Mouse (Mus musculus) embryonic fibroblast, embryonic 13.5 days (primary cell): ENCODE results near the gene Zfp60. TPM values are rescaled to one million over a fixed set of nuclear protein-coding genes. Genes with fewer than 3 reads are reported as not detected.

Source experiments
- H3K27ac ChIP-seq: 2 replicates; pipeline ENCODE4 v1.5.1; 2012; ENCODE audit warnings: low read length, control low read depth, inconsistent platforms; ENCODE audit not compliant: insufficient read depth
- H3K4me1 ChIP-seq: 2 replicates; pipeline ENCODE4 v1.6.1; 2011; ENCODE audit warnings: low read length; ENCODE audit not compliant: control insufficient read depth, insufficient read depth
- H3K4me3 ChIP-seq: 2 replicates; pipeline ENCODE4 v1.5.1; 2011; ENCODE audit warnings: mild to moderate bottlenecking, control low read depth, low read length; ENCODE audit not compliant: insufficient read depth
- CTCF ChIP-seq: IDR thresholded peaks from 2 replicates; pipeline ENCODE4 v1.5.1; 2011; ENCODE audit warnings: mild to moderate bottlenecking, control low read depth, low read length, moderate library complexity, borderline replicate concordance; ENCODE audit not compliant: insufficient read depth
- POLR2A ChIP-seq: IDR thresholded peaks from 2 replicates; pipeline ENCODE4 v1.6.1; 2011; ENCODE audit warnings: low read depth, mild to moderate bottlenecking, control low read depth, low read length, moderate library complexity
- polyA plus RNA-seq: library from polyadenylated mRNA; stranded (reverse); fragments of >200 nt; gene quantifications from 2 replicates; pipeline ENCODE4 v1.2.4, GENCODE M21; 2011; ENCODE audit warnings: low read depth; ENCODE audit not compliant: missing spikeins, insufficient read length

Gene Zfp60
- polyA plus RNA-seq, 1 experiment: 23.5 TPM

DNA sequence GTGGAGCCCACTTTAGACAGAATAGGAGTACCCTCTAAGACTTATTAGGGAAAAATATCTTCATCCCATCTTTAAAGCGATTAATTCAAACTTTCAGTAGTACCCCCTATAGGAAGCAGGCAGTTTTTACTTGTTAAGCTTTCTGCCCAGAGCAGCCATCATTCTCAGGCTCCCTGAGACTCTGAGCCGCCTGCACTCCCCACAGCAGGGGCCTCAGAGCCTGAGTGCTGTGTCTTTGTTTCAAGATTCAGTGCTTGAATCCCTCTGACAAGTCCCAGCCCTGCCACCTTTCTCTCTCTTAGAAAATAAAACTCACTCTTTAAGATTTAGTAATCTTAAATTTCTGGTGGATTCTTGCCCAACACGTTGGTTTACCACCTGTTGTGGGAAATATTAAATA is 34.5 kb upstream of the Zfp60 start:
- Histone ChIP-seq H3K4me3 (no peak overlapping the region), H3K4me1 (no peaks in the 10 kb centered on the region), H3K27ac (no peak overlapping the region)
- TF ChIP-seq POLR2A (no peak), CTCF (no peak)

DNA sequence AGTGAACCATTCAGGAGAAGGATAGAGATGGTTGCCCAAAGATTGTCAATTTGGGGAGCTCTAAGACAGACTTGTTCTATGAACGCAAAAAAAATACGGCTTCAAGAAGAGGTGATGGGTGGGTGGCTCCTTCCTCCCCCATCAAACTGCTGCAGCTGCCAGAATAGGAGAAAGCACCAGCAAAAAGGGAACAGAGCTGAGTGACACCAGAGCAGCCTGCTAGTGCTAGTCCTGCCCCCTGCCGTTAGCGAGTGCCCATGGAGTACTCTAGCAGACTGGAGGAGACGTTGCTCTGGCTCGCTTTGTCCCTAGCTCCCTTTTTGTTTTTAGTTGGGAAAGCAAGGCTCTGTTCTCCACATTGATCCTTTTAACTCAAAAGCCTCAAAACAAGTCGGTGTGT is 20.8 kb upstream of the Zfp60 start:
- Histone ChIP-seq H3K4me1 (no peaks in the 10 kb centered on the region), H3K4me3 (no peak overlapping the region), H3K27ac (no peak overlapping the region)
- TF ChIP-seq POLR2A: no peak
- no peak for TF ChIP-seq CTCF

DNA sequence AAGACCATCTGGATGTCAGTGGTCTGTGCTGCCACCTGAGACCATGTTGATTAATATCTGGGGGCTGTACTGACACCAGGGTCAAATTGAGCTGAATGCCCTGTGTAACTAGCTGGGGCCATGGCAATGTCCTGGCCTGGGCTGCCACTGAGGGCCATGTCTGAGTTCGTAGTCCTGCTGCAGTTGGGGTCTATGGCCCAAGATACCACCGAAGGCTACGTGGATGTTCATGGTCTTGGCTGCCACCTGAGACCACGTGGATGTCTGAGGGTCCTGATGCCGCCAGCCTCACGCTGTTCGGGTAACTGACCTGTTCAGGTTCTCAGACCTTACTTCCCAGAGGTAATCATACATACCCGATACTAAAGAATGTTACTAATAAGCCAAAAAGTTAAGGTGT is 9.2 kb upstream of the Zfp60 start:
- Histone ChIP-seq H3K4me1 (no peaks in the 10 kb centered on the region), H3K4me3 (no peak overlapping the region), H3K27ac (no peak overlapping the region)
- no peak for TF ChIP-seq POLR2A
- TF ChIP-seq CTCF: no peak

DNA sequence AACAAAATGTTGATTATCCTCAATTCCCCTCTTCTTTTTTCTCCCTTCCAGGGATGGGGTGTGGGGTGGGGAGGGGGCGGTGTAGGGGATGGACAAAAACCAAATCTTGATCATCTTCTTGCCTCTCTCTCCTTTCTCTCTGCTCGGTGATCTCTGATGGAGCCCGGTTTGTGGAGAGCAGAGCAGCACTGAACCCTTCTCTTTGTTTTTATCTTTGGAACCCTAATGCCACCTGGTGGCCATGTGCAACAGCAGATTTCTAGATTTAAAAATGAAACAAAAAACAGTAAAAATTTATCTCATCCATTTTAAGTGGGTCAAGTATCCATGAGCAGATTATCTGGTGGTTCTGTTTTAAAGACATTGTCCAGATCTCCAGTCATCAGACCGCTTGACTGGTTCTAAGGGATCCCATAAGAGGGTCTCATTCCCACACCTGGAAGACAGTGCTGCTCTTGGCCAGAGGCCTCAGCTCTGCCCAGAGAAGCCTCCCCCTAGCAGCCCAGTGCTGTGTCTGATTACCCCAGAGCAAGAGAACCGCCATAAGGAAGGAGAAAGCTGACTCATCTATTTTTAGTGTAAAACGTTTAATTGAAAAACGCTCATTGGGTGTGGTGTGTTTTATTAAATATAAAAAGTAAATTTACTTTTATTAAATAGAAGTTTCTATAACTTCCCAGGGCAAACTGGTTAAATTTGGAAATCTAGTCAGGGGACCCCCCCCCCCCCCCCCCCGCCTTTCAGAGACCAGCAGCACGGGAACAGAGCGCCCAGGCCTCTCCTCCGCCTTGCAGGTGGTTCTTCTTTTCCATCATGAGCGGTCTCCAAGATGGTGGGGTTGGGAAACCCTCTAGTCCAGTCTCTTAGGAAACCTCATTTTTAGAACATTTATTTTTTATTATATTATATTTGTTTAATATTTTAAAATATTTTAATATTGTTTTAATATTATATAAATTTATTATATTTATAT is 5.3 kb upstream of the Zfp60 start:
- TF ChIP-seq POLR2A (no peak), CTCF (no peak)
- no peak overlapping the region for H3K27ac ChIP-seq
- no peaks in the 10 kb centered on the region for H3K4me1 ChIP-seq
- H3K4me3 ChIP-seq: no peak overlapping the region

DNA sequence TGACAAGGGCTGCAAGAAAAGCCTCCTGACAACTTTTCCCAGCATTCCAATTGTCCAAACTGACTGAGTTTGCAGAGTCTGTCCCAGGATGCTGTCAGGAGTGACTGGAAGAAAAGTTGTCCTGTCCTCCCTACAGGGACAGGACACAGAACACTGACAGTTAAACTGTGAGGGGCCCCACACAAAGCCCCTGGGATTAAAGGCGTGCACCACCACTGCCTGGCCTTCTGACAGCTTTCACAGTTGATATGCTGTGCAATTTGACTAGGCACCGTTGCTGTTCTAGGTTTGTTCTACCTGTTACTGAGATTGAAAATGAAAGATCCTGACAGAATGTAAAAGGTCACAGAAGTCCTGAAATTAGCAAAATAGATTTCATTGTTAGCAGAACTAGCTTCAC is 3.7 kb upstream of the Zfp60 start:
- no peak overlapping the region for H3K27ac ChIP-seq
- H3K4me1 ChIP-seq: no peaks in the 10 kb centered on the region
- no peak overlapping the region for H3K4me3 ChIP-seq
- no peak for TF ChIP-seq POLR2A
- no peak for TF ChIP-seq CTCF

DNA sequence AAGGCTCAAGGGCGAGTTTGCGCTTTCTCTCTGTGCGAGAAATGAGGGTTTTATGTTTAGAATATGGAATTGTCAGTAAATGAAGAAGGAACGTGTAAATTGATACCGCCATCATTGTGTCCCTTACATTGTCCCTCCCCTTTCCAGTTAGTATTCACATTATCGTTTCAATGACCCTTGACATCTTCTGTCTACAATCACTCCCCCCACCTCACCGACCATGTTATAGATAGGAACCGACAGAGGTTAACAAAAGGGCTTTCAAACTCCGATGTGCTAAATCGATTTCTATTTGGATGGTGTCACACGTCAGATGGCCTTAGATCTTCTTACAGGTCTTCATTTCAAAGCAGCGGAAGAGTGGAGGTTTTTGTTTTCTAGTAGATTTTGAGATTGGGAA is 757 bp downstream of the Zfp60 start:
- H3K4me3 ChIP-seq: peak overlapping the region; percentile 62
- peak overlapping the region; percentile 77 for H3K27ac ChIP-seq
- TF ChIP-seq POLR2A (no peak), CTCF (no peak)
- peaks cover 3% of the 10 kb centered on the region; the same call in 1 of the 2 replicates for H3K4me1 ChIP-seq

DNA sequence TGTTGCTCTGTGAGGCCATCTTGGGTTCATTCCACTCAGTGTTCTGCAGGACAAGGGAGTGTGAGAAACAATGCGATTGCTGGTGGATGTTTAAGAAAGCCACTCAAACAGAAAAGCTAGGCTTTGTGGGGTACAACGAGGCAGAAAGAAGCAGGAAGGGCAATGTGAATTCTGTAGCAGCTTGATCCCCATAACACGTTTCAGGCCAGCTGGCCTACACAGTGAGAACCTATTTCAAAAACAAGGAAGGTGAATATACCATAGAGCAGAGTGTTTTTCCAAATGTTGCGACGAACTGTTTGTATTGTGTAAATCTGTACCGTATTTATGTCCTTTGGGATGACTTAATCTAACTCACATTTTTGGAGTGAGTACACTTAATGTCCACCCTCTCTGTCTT is 1.3 kb downstream of the Zfp60 start:
- H3K27ac ChIP-seq: peak overlapping the region; percentile 77; the same call in 1 of the 2 replicates
- TF ChIP-seq CTCF (no peak), POLR2A (no peak)
- peaks cover 3% of the 10 kb centered on the region; the same call in 1 of the 2 replicates for H3K4me1 ChIP-seq
- H3K4me3 ChIP-seq: peak overlapping the region; percentile 62

DNA sequence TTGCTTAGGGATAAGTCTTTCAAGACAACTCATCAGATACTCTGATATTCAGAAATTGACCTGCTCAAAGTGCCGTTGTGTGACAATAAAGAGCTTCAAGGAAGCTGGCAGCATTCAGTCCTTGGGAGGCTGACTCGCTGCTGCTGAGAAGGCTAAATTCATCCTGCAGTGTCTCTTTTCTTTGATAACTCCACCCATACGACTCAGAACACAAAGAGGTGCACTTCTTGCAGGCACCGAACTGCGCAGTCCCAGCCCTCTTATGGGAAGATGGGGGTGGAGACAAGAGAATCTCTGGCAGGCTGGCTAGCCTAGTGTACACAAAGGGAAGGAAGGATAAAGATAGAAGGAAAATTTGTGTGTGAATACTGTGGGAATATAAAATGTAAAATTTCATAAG is 4.3 kb downstream of the Zfp60 start:
- no peak for TF ChIP-seq POLR2A
- no peak for TF ChIP-seq CTCF
- no peak overlapping the region for H3K27ac ChIP-seq
- no peak overlapping the region for H3K4me3 ChIP-seq
- peaks cover 3% of the 10 kb centered on the region; the same call in 1 of the 2 replicates for H3K4me1 ChIP-seq

DNA sequence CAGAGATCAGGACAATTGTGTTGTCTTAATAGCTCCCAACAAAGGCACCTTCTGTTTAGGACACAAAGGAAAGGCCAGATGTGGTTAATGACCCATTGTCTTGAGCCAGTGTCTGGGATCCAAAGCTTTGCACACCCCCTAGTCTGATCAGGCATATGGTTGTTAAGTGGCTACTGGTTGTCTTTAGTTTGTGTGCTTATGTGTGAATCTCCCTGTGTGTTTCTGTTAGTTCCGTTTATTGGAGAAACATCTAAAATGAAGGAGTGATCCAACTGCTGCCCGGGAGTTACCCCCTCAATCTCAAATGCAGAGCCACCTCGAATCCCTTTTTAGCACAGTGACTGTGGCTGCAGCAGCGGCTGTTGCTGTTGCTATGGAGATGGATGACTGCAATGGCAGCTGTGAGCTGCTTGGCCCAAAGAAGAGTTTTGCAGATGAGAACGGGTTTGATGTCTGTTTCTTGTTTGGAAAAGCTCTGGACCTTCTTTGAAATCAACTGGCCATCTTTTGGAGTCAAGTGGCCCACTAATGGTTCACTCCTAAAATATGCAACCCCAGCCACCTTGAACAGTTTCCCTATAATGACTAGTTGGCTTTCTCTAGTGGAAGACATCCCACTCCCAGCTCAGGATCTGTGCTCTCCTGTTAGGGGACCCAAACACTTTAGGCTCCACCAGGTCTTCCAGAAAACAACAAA is 25.3 kb downstream of the Zfp60 start:
- no peak for TF ChIP-seq CTCF
- TF ChIP-seq POLR2A: no peak

DNA sequence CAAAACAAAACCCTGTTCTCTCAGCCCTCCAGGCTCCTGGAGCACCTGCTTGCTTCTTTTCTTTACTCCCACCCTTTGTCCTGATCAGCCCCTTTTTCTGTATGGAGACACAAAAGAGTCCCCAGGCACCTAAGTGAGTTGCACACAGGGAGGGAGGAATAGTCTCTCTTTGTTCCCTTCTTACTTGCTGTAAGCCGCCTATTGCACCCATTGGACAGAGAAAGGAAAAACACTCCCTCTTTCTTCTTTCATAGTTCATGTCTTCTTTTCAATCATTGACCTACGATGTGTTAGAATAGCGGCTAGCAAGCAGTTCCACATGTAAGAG is 25.8 kb downstream of the Zfp60 start:
- Histone ChIP-seq H3K4me3 (no peak overlapping the region), H3K4me1 (no peaks in the 10 kb centered on the region), H3K27ac (no peak overlapping the region)
- TF ChIP-seq CTCF (no peak), POLR2A (no peak)

More for the DNA sequence above, 25.3 kb downstream of the Zfp60 start:
- Histone ChIP-seq H3K4me3 (no peak overlapping the region), H3K4me1 (no peaks in the 10 kb centered on the region), H3K27ac (no peak overlapping the region)
